Mouse (Mus musculus) stomach, embryonic 15.5 days (tissue): ENCODE measurements at regions not wholly inside any gene's neighbourhood (a gene's known extent, or its start where the extent isn't known, plus 50 kb on each side); places are given as distances from the start of the nearest gene placed in this dataset.

Source experiments
- ATAC-seq: fragments of 200-750 bp; cut with Nextera tagmentation; 2 replicates; pipeline ENCODE4 v1.8.0; 2017; ENCODE audit warnings: low read depth, moderate number of reproducible peaks, moderate TSS enrichment; ENCODE audit not compliant: insufficient read depth, low FRiP score
- H3K27ac ChIP-seq: fragments of 300-500 bp; sonication (generic); 2 replicates; pipeline ENCODE4 v1.5.1; 2015; ENCODE audit warnings: mild to moderate bottlenecking, inconsistent platforms
- H3K27me3 ChIP-seq: fragments of 300-500 bp; sonication (generic); replicated peaks from 2 replicates; pipeline ENCODE4 v1.6.1; 2015; ENCODE audit warnings: inconsistent platforms
- H3K36me3 ChIP-seq: fragments of 300-500 bp; sonication (generic); 2 replicates; pipeline ENCODE4 v1.6.1; 2015; ENCODE audit warnings: inconsistent platforms
- H3K4me1 ChIP-seq: fragments of 300-500 bp; sonication (generic); 2 replicates; pipeline ENCODE4 v1.6.1; 2015; ENCODE audit warnings: inconsistent platforms
- H3K4me2 ChIP-seq: fragments of 300-500 bp; sonication (generic); 2 replicates; pipeline ENCODE4 v1.6.1; 2015; ENCODE audit warnings: mild to moderate bottlenecking, inconsistent platforms
- H3K4me3 ChIP-seq: fragments of 300-500 bp; sonication (generic); replicated peaks from 2 replicates; pipeline ENCODE4 v1.5.1; 2015; ENCODE audit warnings: inconsistent platforms
- H3K9ac ChIP-seq: fragments of 300-500 bp; sonication (generic); 2 replicates; pipeline ENCODE4 v1.6.1; 2015; ENCODE audit warnings: inconsistent platforms
- H3K9me3 ChIP-seq: fragments of 300-500 bp; sonication (generic); 2 replicates; pipeline ENCODE4 v1.6.1; 2016; ENCODE audit warnings: inconsistent platforms
- WGBS: fragments of 180-500 bp; shearing (Covaris S2); methylation state at CpG from one replicate; pipeline ENCODE4 v1.1.7; 2015; 5-methylcytosine and 5-hydroxymethylcytosine counted together

GRCm38 (mm10) chr4:5294030-5294429 lies 500.9 kb upstream of the Impad1 start:
- no peak overlapping the region for H3K27ac ChIP-seq
- H3K4me1 ChIP-seq = no peaks in the 10 kb centered on the region
- H3K9ac ChIP-seq = no peak overlapping the region
- no peak for ATAC-seq
- H3K4me2 ChIP-seq = no peak overlapping the region
- H3K27me3 ChIP-seq = no peaks in the 10 kb centered on the region
- H3K4me3 ChIP-seq = no peak overlapping the region
- no peaks in the 10 kb centered on the region for H3K9me3 ChIP-seq
- no peaks in the 10 kb centered on the region for H3K36me3 ChIP-seq
- 94% methylated on average over 1 of the region's 1 CpGs for WGBS

DNA sequence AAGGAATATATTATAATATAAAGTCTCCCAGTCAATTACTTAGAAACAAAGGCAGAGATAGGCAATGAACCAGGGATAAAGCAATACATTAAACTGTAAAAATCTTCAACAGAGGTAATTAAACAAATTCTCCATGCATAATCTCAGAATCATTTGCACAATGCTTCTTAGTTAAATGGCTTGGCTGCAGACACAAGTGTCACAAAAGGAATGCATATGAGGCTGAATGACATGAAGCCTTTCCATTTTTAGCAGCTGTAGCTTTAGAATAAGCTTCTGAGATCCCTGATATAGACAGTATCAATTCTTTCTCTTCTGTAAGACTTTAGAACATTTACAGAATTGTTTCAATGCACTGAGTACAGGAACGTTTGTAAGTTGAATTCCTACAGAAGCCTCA lies 483.0 kb upstream of the Impad1 start:
- Histone ChIP-seq H3K4me1 (no peaks in the 10 kb centered on the region), H3K27ac (no peak overlapping the region), H3K9ac (no peak overlapping the region), H3K9me3 (no peaks in the 10 kb centered on the region), H3K27me3 (no peaks in the 10 kb centered on the region), H3K4me2 (no peak overlapping the region), H3K36me3 (no peaks in the 10 kb centered on the region), H3K4me3 (no peak overlapping the region)
- ATAC-seq = no peak
- 68% methylated on average over 1 of the region's 1 CpGs for WGBS
